17 mouse cellular contexts compared by ENCODE assay signal in genomic region chrX:122021749-122022148, GRCm38 (mm10).
DNase-seq lines count a peak whose midpoint lies in the region; ATAC-seq and TF ChIP-seq lines count a peak whose summit lies in the region.
"Had no signal": no experiment of that assay in that cellular context is flagged by ENCODE, and none has a peak within 500 bp of the region (broad histone marks: within the 10 kb centered on the region; RNA-seq: fewer than 3 reads in every experiment).

No protein-coding gene starts in this region.

- H3K4me1 ChIP-seq in hindbrain, postnatal 0 days (ENCODE audit: insufficient read depth, low read length): no peaks in the 10 kb centered on the region
- H3K4me1 ChIP-seq in hindbrain, embryonic 12.5 days: no peaks in the 10 kb centered on the region
- H3K4me1 ChIP-seq in heart, embryonic 12.5 days (replicated peaks): no peaks in the 10 kb centered on the region
- H3K4me1 ChIP-seq: limb, embryonic 12.5 days; lung, embryonic 15.5 days had no signal

- H3K36me3 ChIP-seq in hindbrain, postnatal 0 days (ENCODE audit: insufficient read depth, low read length): no peaks in the 10 kb centered on the region
- no peaks in the 10 kb centered on the region for H3K36me3 ChIP-seq in hindbrain, embryonic 12.5 days
- H3K36me3 ChIP-seq in heart, embryonic 12.5 days: no peaks in the 10 kb centered on the region
- H3K36me3 ChIP-seq: limb, embryonic 12.5 days; lung, embryonic 15.5 days had no signal

- DNase-seq in hindbrain, postnatal 0 days (ENCODE audit: low spot score): peak; percentile 21
- DNase-seq in right cerebral cortex, adult 18-20 months: peak; percentile 0
- no peak for DNase-seq in right cerebral cortex, postnatal 14 days
- peak; percentile 32 for DNase-seq in embryo, embryonic 10 days (ENCODE audit: low spot score)
- no peak for DNase-seq in testis, postnatal 14 days (ENCODE audit: low spot score)
- no peak for DNase-seq in spleen, adult 18-20 months
- DNase-seq: adrenal gland, adult 8-10 months; cerebellum, adult 18-20 months; gastrocnemius, postnatal 10 days; kidney, adult 18-20 months; layer of hippocampus, adult 9-11 months; thymus, postnatal 36 days had no signal

- no peak overlapping the region for H3K27ac ChIP-seq in hindbrain, postnatal 0 days
- H3K27ac ChIP-seq in hindbrain, embryonic 12.5 days: no peak overlapping the region
- no peak overlapping the region for H3K27ac ChIP-seq in heart, embryonic 12.5 days (ENCODE audit: poor library complexity, severe bottlenecking)
- H3K27ac ChIP-seq: limb, embryonic 12.5 days; lung, embryonic 15.5 days had no signal

- TF ChIP-seq CTCF in hindbrain, postnatal 0 days (IDR thresholded peaks at IDR 0.05; ENCODE audit: low read depth): peak; percentile 41

- no peak overlapping the region for H3K9ac ChIP-seq in hindbrain, postnatal 0 days (replicated peaks; ENCODE audit: low read length)
- H3K9ac ChIP-seq in hindbrain, embryonic 12.5 days: no peak overlapping the region
- no peak overlapping the region for H3K9ac ChIP-seq in heart, embryonic 12.5 days
- H3K9ac ChIP-seq: limb, embryonic 12.5 days; lung, embryonic 15.5 days had no signal

- no peaks in the 10 kb centered on the region for H3K27me3 ChIP-seq in hindbrain, postnatal 0 days (ENCODE audit: insufficient read depth, low read length)
- H3K27me3 ChIP-seq in hindbrain, embryonic 12.5 days: no peaks in the 10 kb centered on the region
- H3K27me3 ChIP-seq in heart, embryonic 12.5 days (replicated peaks): no peaks in the 10 kb centered on the region
- H3K27me3 ChIP-seq: limb, embryonic 12.5 days; lung, embryonic 15.5 days had no signal

- H3K4me2 ChIP-seq in hindbrain, postnatal 0 days (ENCODE audit: low read depth, low read length): no peak overlapping the region
- H3K4me2 ChIP-seq in hindbrain, embryonic 12.5 days (replicated peaks): no peak overlapping the region
- H3K4me2 ChIP-seq in heart, embryonic 12.5 days: no peak overlapping the region
- H3K4me2 ChIP-seq: limb, embryonic 12.5 days; lung, embryonic 15.5 days had no signal

- WGBS in hindbrain, postnatal 0 days: 61% methylated on average over 1 of the region's 1 CpGs
- 59% methylated on average over 1 of the region's 1 CpGs for WGBS in hindbrain, embryonic 12.5 days
- 18% methylated on average over 1 of the region's 1 CpGs for WGBS in heart, embryonic 12.5 days

- no peaks in the 10 kb centered on the region for H3K9me3 ChIP-seq in hindbrain, postnatal 0 days (ENCODE audit: low read length)
- no peaks in the 10 kb centered on the region for H3K9me3 ChIP-seq in hindbrain, embryonic 12.5 days (replicated peaks)
- H3K9me3 ChIP-seq in heart, embryonic 12.5 days (replicated peaks): no peaks in the 10 kb centered on the region
- H3K9me3 ChIP-seq: limb, embryonic 12.5 days; lung, embryonic 15.5 days had no signal

- ATAC-seq in hindbrain, postnatal 0 days: no peak
- ATAC-seq in hindbrain, embryonic 12.5 days (ENCODE audit: low FRiP score): no peak
- ATAC-seq in heart, embryonic 12.5 days (ENCODE audit: insufficient number of reproducible peaks, low FRiP score): no peak

- no peak overlapping the region for H3K4me3 ChIP-seq in hindbrain, postnatal 0 days (ENCODE audit: low read length)
- H3K4me3 ChIP-seq in hindbrain, embryonic 12.5 days: no peak overlapping the region
- no peak overlapping the region for H3K4me3 ChIP-seq in heart, embryonic 12.5 days
- H3K4me3 ChIP-seq: limb, embryonic 12.5 days; lung, embryonic 15.5 days; myocyte had no signal

Comparison
In these comparisons a context has a peak if more than half of its experiments do, and no peak if none do; other contexts are left out.
1. DNase-seq: peak in hindbrain, postnatal 0 days (single experiment), right cerebral cortex, adult 18-20 months (single experiment) and embryo, embryonic 10 days (single experiment); none in right cerebral cortex, postnatal 14 days (single experiment), testis, postnatal 14 days (single experiment) and spleen, adult 18-20 months (0 of 2).